Mouse (Mus musculus) urinary bladder, postnatal 36 days (tissue): Measurements from ENCODE around the gene Ifi47.
"Not testable (repeated sequence)": the region's sequence is repeated elsewhere in the genome, so short reads cannot be mapped to it uniquely, and the experiment has no call there.

Source experiments
- DNase-seq, 2 experiments: peaks; one replicate each; pipeline ENCODE4 v3.0.0; 2022; ENCODE audit warnings: low spot score in 2 of 2, mixed read lengths in 1 of 2

Ifi47 gene

DNA sequence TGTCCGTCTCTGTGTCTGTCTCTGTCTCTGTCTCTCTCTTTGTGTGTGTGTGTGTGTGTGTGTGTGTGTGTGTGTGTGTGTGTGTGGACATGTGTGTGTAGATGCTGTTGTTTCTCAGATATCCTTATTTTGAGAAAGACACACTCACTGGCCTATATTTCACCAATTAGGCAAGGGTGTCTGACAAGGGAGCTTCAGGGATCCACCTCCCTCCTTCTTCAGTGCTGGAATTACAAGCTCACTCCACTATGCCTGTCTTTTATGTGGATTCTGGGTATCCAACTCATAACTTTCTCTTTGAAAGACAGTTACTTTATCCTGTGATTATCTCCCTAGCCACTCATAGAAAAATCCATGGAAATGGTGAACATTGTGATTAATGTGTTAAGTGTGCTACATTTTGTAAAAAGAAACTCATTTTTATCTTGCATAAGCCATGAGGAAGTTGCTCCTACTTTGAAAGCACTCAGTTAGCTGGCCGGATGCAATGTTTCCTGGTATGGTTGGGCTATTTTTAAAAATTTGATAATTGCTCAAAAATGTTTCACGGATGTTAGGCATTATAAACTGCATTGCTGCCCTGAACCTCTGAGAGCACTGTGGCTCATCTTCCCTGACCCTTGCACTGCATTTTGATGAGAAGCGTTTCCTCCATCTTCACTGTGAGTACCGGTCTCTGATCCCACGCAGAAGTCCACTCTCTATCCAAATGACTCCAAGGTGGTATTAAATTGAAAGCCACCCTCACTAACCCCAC lies at the start of gene Ifi47:
Ifi47 (plus strand) TSS at position 587 of the 757 bp plus-strand sequence.
- DNase-seq, result not testable (repeated sequence)

DNA sequence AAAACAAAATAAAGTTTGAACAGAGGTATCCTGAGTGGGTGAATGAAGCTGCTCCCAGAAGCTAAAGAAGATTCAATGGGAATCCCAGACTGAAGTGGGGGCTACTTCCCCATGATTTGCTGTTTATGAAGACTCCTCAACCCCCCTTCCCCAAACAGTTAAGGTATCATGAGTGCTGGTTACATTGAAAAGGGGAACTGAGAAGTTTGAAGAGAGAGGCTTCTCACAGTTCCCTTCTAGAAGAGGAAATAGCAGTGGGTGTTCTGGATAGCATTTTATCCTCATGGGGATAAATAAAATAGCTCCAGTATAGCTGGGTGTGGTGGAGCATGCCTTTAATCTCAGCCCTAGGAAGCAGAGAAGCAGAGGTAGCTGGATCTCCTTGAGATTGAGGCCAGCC lies 26.3 kb upstream of the Ifi47 start:
- DNase-seq, result not testable (repeated sequence)

DNA sequence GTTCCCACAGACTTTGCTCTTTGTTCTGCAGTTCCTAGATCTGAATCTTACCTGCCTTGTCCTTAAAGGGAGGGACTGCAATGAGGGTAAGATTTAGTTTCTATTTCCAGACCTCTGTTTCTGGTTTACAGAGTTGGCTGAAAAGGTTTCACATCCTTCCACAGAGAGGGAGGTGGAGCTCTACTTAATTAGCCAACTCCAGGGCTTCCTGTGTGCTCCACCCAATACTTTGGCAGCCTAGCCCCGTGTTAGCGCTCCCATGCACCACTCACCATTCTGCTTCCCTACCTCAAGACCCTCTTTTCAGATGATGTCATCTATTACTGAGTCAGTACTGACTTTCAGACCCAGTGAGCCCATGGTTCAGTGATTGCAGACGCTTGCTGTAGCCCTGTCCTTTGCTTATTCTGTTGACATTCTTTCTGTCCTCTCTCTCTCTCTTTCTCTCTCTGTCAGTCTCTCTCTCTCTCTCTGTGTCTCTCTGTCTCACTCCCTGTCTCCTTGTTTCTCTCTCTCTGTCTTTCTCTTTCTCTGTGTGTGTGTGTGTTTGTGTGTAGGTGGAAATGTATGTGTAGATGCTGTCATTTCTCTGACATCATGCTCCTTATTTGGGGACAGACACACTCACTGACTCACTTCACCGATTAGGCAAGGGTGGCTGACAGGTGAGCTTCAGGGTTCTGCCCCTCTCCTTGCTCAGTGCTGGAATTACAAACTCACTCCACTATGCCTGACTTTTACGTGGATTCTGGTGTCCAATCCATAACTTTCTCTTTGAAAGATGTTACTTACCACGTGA lies 25.1 kb upstream of the Ifi47 start, which contains the start of gene 9930111J21Rik2:
9930111J21Rik2 (minus strand) TSS at position 150 of the 799 bp plus-strand sequence.
- DNase-seq, result not testable (repeated sequence)

DNA sequence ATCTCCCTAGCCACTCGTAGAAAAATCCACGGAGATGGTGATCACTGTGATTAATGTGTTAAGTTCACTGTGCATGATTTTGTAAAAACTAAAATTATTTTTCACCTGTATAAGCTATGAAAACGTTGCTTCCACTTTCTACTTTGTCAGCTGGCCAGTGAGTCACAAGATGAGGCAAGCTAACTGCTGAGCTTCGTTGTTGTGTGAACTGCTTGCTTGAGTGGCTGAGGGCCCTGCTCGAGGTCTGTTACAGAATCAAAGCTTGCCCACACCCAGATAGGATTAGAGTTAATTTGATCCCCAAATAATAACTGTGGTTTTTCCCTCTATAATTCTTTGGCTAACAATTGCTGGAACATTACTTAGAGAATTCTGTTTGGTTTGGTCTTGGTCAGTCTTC lies 24.5 kb upstream of the Ifi47 start:
- DNase-seq, result not testable (repeated sequence)

DNA sequence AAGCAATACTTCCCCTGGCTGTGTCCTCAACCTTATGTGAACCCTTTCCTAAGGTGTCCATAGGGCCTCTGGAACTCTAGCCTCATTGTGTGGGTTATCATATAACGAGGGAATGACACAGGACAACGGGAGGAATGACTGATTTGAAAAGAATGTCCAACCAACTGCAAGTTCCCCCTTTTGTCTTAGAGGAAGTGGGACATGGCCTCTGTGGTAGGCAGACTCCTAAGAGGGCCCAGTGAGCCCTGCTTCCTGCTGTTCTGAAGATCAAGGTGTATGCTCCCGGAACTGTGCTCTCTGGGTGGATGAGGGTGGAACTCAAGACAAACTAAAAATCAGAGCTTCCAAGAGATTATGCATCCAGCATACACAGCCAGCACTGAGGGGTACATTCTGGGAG lies 16.3 kb upstream of the Ifi47 start:
- not testable (repeated sequence) for DNase-seq

DNA sequence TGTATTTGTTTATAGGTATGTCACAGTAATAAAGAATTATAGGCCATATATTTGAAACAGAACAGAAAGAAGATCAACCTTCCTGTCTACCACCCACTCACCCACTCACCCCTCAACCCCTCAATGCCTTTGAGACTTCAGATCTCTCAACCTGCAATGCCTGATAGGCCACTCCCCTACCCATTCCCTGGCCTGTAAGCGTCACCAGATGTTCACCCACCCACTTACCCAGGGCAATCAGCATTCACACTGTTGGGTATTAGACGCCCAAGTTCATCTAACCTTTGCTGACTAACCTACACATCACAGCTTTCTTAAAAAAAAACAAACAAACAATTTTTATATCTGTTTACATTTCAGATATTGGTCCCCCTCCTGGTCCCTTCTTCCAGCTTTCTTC lies 14.5 kb upstream of the Ifi47 start:
- not testable (repeated sequence) for DNase-seq

DNA sequence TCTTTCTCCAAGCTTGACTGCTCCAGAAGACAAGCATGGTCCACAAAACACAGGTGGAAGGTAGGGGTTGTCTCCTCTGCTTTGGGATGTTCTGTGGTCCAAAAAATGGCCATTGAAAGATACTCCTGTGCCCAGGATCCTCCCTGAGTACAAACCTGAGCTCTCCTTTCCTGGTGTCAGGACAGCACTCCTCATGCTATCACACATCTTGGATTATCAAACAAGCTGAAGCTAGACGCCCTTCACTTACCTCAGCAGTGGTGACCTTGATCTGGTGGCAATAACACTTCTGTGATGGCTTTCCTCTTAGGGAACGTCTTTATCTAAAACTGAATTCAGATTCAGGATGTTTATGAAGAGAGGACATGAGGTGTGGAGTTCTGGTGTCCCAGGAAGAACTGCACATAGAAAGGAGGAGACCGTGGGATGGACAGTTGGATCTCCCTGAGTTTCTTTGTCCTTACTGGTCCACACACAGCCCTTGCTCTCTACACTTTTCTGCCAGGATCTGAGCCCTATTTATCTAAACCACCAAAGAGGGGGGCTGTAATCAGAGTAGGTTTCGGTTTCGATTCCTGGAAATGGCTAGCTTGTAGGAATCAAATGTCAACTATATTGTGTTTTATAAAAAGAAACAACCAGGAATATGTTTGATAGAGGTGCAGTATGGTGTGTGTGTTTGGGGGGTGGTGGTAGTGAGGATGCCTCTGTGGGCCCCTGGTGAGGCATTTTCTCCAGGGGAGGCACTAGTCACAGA lies 12.5 kb upstream of the Ifi47 start, which contains the start of gene Tgtp2:
Tgtp2 (minus strand) TSS at position 494 of the 757 bp plus-strand sequence.
- DNase-seq, result not testable (repeated sequence)

DNA sequence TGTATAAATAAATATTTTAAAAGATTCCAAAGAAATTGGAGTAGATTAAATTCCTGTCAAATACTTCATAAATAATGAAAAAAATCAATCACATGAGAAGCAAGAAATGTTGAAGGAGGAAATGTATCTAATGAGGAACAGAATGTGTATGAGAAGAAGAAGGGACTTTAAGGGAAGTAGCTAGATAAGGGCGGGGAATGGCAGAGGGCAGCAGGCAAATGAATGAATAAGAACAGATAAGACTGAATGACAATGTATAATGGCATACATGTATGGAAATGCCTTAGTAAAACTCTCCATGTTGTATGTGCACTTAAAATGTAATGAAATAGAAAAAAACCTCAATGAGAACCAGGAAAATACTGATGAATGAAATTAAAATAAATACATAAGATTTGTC lies 8.0 kb upstream of the Ifi47 start:
- no peak for DNase-seq

DNA sequence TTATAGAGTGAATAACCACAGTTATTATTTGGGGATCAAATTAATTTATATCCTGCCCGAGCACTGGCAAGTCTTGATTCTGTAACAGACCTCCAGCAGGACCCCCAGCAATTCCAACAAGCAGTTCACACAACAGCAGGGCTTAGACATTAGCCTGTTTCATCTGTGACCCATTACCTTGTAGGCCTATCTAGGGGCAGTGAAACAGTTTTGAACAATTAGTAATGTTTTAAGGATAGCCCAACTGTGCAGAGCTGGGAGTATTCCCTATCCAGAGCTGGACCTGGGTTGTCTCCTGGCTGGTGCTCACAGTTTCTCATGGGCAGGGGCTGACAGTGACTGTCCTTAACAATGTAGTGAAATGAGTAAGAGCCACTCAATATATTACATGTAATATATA lies 625 bp downstream of the Ifi47 start:
- no peak for DNase-seq

DNA sequence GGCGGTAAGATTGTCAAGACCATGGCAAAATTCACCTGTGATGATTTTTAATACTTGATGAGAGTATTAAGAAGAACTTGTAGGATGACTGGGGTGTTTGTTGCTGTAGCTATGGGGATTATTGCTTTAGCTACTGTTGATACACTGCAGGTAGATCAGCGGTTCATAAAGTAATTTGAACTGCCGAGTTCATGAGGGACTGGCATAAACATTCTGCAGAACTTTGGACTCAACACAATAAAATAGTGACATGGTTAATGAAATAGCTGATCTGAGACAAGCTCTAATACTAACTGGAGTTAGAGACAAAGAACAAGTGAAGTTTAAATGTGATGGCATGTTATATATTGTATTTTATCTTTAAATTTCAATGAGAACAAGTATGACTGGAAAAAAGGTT lies 2.3 kb downstream of the Ifi47 start:
- no peak for DNase-seq

DNA sequence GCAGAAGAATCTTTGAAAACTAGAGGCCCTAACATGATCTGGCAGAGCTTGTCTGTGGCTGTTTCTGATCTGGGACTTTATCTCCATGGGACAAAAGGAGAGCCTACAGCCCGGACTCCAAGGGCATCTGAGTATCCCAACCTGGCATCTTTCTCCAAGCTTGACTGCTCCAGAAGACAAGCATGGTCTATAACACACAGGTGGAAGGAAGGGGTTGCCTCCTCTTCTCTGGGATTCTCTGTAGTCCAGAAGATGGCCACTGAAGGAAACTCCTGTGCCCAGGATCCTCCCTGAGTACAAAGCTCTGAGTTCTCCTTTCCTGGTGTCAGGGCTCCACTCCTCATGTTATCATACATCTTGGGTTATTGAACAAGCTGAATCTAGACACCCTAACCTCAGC lies 4.2 kb downstream of the Ifi47 start:
- DNase-seq, result no peak

DNA sequence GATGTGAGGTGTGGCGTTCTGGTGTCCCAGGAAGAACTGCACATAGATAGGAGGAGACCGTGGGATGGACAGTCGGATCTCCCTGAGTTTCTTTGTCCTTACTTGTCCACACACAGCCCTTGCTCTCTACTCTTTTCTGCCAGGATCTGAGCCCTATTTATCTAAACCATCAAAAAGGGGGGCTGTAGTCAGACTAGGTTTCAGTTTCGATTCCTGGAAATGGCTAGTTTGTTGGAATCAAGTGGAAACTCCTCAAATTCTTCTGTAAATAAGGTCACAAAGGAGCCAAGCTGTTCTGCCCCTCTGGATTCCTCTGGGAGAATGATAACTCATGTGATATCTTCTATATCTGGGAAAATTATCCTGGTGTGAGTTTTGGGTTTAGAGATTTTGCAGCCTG lies 5.0 kb downstream of the Ifi47 start:
- DNase-seq, result no peak

DNA sequence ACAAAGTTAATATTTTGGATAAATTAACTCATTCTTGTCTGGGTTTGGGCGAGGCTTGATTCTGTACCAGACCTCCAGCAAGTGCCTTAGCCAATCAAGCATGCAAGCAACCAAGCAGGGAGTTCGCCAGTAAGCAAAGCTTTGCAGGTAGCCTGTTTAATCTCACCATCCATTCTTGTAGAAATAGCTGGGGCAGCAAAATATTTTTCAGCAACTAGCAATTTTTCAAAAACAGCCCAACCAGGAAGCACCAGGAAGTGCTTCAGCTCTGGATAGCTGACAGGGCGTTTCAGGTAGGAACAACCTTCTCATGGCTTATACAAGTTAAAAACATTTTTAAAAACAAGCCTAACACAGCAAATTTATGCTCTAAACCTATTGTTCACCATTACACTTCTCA lies 5.5 kb downstream of the Ifi47 start:
- DNase-seq, result no peak

DNA sequence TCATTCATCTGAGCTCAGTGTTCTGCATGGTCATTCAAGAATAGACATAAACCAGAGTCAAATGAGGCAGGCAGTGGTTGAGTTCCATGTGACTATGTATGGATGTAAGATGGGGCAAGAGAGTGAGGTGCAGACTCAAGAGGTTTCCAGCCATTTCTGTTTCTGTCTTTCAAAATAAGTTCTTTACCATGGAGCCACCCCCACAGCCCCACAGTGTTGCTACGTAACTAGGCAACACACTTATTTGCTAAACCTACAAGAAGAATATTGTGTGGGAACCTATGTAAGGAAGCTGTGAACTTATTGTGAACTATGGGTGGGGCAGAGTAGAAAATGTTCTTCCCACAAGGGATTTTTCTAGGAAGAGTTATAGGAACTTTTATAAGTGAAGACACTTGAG lies 6.8 kb downstream of the Ifi47 start:
- DNase-seq, result no peak

DNA sequence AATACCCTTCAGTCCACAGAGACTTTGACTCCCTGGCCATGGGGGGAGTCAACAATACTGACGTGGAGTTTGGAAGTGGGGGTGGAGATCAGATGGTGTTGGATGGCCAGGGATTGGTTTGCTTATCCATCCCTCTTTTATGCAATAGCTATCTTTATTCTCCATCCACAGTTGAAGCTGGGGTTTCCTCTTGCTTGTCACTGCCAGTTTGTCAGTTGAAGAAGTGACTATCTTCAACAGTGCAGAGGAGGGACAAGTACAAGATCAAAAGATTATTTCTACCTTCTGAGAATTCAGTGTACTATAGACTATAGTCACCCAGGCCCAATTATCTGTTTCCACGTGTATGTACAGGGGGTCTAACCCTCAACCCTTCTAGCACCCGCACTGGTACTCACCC lies 7.4 kb downstream of the Ifi47 start:
- DNase-seq, result no peak

DNA sequence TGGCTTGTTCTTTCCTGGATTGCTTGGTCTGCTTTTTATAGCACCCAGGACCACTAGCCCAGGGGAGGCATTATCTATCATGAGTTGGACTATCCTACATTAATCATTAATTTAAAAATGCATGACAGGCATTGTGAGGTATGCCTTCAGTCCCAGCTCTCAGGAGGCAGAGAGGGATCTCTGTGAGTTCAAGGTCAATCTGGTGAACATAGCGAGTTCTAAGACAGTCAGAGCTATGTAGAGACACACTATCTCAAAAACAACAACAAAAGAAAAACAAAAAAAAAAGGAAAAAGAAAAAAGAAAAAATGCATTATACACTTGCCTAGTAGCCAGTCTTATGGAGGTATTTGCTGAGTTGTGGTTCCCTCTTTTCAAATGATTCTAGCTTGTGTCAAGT lies 8.0 kb downstream of the Ifi47 start:
- no peak for DNase-seq

DNA sequence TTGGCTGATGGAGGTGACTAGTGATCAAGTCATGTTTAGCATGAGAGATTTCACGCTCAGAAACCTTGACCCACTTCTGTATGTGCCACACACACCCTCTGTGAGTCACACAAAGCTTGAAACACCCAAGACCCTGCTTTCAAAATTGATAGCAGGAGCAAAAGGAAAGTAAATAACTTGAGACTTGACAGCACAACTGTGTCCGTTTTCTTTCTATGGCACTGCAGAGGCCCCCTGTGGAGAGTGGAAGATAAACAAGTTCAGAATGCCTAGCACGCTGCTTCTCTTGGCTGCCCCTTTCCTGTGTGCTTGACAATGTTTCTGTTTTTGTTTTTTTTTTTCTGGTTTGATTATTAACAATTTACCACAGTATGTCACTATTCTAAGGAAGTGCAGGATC lies 8.5 kb downstream of the Ifi47 start:
- DNase-seq, result no peak

DNA sequence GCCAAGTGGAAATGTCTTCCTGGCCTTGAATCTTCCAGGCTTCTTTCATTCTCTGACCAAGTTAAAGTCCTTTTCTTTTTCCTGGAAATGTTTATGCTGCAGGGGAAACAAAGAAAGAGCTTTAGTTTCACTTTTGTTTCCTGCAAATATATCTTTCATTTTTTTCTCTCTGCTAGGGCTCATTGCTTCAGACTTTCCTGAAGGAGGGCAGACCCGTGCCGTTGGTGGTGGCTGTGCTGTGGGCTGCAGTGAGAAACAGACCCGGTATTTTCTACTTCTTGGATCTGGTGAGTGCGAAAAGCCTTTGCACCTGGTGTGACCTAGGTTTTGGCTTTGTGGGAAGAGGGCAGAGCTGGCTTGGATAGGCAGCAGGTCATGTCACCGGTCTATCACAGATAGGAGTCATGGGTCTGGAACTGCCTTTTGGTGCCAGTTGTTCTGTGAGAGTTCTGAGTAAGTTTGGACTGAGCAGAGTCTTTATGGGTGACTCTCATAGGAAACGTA lies 10.5 kb downstream of the Ifi47 start:
- no peak for DNase-seq

DNA sequence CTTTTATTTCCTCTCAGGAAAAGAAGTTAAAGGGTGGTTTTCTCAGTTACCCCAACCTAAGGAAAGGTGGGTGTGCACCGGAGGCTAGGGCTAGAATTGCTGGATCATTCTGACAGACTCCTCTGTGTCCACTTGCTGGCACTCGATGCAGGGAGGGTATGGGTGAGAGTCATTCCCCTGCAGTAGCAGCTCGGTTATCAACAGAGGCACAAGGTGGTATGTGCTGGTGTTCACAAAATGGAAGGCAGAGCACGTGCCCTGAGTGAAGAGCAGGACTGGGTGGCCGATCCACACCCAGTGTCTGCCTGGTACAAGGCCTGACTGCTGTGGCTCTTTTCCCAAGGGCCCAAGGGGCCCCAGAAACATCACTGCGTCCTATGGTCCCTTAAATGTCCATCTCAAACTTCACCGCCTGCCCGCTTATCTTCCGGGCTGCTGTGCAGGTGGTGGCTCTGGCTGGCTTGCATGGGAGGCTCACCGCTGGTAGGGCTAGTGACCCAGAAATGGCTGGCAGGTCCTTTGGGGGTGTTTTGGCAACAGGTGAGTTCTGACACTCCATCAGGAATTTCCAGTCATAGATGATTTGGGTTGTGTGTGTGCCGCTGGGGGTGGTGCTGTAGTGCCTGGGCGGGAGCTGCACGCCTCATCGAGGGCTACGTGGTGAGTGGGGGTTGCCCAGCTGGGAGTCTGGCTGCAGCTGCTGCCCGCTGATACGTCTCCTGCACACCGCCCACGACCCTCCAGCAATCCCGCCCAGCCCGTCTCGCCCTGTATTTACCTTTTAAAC lies 11.6 kb downstream of the Ifi47 start:
- no peak for DNase-seq

DNA sequence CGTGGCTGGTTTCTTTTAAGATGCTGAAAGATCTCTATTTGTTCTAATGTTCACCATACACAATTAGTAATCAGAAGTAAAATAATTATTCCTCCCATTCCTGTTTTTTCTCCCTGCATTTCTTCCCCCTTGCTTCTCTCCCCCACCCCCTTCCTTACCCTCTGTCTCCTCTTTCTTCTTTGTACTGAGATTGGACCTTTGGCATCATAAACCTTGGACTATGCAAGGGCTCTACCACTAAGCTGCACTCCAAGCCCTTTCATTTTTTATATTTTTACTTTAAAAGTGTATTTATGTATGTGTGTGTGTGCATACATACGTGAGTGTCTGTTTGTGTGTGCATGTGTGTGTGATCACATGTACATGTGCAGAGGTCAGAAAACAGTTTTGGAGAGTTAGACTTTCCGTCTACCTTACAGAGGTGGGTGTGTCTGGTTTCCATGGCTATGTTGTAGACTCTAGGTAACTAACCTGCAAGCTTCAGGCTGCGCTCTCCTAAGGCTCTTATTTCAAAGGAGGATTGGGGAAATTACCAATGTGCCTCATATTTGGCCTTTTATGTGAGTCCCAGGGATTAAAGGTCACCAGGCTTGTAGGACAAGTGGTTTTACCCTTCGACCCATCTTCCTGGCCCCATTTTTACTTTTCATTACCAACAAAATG lies 12.7 kb downstream of the Ifi47 start:
- DNase-seq, result no peak
